Mouse (Mus musculus): Measurements from ENCODE around the gene Vmn1r79. TPM values are rescaled to one million over a fixed set of nuclear protein-coding genes. Genes with fewer than 3 reads are reported as not detected.
"Not testable (repeated sequence)": the region's sequence is repeated elsewhere in the genome, so short reads cannot be mapped to it uniquely, and the experiment has no call there.

Gene Vmn1r79
- not detected in 2 replicates for polyA plus RNA-seq (2014; fragmentation: Nextera tagmentation; extraction: Ambion mirVana)

DNA sequence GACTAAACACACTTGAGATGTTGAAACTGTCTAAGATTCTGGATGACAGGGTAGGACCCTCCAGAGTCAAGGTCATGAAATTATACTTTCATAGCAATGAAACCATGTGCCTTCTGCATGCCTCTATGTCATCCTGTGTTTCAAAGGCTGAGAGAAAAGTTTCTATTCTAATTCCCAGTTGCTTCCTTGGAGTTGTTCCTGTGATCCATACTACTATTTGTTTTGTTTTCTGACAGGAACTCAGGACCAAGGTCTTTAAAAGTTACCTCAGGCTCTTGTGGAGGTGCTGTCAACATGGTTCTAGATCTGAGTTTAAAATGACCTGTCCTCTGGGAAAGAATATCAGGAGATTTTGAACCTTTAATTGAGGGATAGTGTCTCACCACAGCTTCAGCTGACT is at the start of gene Vmn1r79:
TSS of gene Vmn1r79 (plus strand) at position 301 of the 400 bp plus-strand sequence.
- not testable (repeated sequence) for H3K27me3 ChIP-seq (ENCODE audit: control insufficient read depth, insufficient read depth, low read length); DNase-seq (ENCODE audit: low spot score, missing footprints); H3K27ac ChIP-seq (ENCODE audit: low read depth, low read length); H3K4me2 ChIP-seq; H3K36me3 ChIP-seq (ENCODE audit: control insufficient read depth, insufficient read depth, low read length); H3K9me3 ChIP-seq (ENCODE audit: control insufficient read depth, low read length); H3K9ac ChIP-seq (ENCODE audit: low read length); ATAC-seq (ENCODE audit: low FRiP score); H3K4me3 ChIP-seq (ENCODE audit: low read depth, low read length); H3K4me1 ChIP-seq (ENCODE audit: control insufficient read depth, insufficient read depth, low read length)

DNA sequence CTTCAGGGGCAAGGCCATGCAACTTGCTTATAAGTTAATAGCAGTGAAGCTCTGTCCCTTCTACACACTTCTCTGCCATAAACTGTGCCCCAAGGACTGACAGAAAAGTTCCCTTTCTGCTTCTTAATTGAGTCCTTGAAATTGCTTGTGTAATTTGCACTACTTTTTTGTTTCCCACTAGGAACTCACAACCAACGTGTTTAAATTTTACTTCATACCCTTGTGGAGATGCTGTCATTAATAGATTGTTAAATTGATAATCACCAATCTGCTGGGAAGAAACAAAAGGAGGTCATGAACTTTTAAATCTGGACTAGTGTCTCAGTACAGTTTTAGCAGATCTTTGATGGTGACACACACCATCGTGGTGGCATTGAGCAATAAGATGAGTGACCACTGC is 21.1 kb upstream of the Vmn1r79 start, which contains the start of gene Vmn1r78:
TSS of gene Vmn1r78 (plus strand) at position 301 of the 400 bp plus-strand sequence.
- no peaks in the 10 kb centered on the region for H3K4me1 ChIP-seq (ENCODE audit: control insufficient read depth, insufficient read depth, low read length)
- WGBS, result 57% methylated on average over 2 of the region's 2 CpGs
- no peak within 1 kb of the TSS for H3K27ac ChIP-seq (ENCODE audit: low read depth, low read length)
- no peak for DNase-seq (ENCODE audit: low spot score, missing footprints)
- H3K9me3 ChIP-seq (ENCODE audit: control insufficient read depth, low read length), result no peaks in the 10 kb centered on the region; the same call in 1 of the 2 replicates
- no peak within 1 kb of the TSS for H3K4me2 ChIP-seq
- no peak within 1 kb of the TSS for H3K9ac ChIP-seq (ENCODE audit: low read length)
- H3K4me3 ChIP-seq (ENCODE audit: low read depth, low read length), result no peak within 1 kb of the TSS
- H3K36me3 ChIP-seq (ENCODE audit: control insufficient read depth, insufficient read depth, low read length), result no peaks in the 10 kb centered on the region
- ATAC-seq (ENCODE audit: low FRiP score), result no peak
- no peaks in the 10 kb centered on the region for H3K27me3 ChIP-seq (ENCODE audit: control insufficient read depth, insufficient read depth, low read length)

DNA sequence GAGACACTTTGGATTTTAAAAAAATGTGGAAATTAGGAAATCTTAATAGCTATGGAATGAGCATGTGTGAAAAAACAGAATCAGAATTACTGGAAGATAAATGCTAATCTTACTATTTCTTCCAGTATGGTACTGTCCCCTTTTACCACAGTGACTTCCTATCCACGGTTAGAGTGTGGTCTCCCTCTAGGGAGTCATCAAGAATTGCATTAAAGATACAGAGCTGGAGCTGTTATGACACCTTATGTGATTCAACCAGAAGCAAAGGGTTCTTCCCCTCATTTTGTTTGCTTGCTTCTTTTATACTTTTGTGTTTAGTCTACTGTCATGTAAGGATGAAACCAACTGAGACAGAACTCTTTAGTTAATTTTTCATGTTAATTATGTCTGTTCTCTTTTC is 14.6 kb upstream of the Vmn1r79 start:
- H3K9me3 ChIP-seq (ENCODE audit: control insufficient read depth, low read length); H3K4me2 ChIP-seq; H3K27me3 ChIP-seq (ENCODE audit: control insufficient read depth, insufficient read depth, low read length); H3K4me3 ChIP-seq (ENCODE audit: low read depth, low read length); H3K9ac ChIP-seq (ENCODE audit: low read length); ATAC-seq (ENCODE audit: low FRiP score); H3K36me3 ChIP-seq (ENCODE audit: control insufficient read depth, insufficient read depth, low read length); H3K4me1 ChIP-seq (ENCODE audit: control insufficient read depth, insufficient read depth, low read length); H3K27ac ChIP-seq (ENCODE audit: low read depth, low read length); DNase-seq (ENCODE audit: low spot score, missing footprints): not testable (repeated sequence)
- 55% methylated on average over 1 of the region's 1 CpGs for whole genome bisulfite sequencing

DNA sequence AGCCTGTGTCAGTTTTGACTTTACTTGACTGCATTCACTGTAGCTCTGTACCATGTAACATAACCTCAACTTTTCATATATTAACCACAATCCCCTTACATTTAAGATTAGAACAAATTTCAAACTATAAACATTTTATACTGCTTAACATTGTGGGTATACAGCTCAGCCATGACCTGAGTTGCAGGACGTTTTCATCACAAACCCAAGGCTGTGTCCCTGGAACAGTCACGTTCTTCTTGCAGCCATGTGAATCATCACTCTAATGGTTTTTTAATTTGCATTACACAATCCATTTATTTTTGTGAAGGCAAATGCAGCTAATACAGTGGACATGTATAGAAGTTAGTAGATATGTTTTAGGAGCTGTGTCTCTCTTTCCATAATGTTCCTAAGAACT is 1.8 kb downstream of the Vmn1r79 start:
- not testable (repeated sequence) for ATAC-seq (ENCODE audit: low FRiP score); H3K27ac ChIP-seq (ENCODE audit: low read depth, low read length); H3K9ac ChIP-seq (ENCODE audit: low read length); H3K27me3 ChIP-seq (ENCODE audit: control insufficient read depth, insufficient read depth, low read length); DNase-seq (ENCODE audit: low spot score, missing footprints); H3K9me3 ChIP-seq (ENCODE audit: control insufficient read depth, low read length); H3K4me2 ChIP-seq; H3K4me1 ChIP-seq (ENCODE audit: control insufficient read depth, insufficient read depth, low read length); H3K4me3 ChIP-seq (ENCODE audit: low read depth, low read length); H3K36me3 ChIP-seq (ENCODE audit: control insufficient read depth, insufficient read depth, low read length)
- WGBS, result 63% methylated on average over 2 of the region's 2 CpGs

DNA sequence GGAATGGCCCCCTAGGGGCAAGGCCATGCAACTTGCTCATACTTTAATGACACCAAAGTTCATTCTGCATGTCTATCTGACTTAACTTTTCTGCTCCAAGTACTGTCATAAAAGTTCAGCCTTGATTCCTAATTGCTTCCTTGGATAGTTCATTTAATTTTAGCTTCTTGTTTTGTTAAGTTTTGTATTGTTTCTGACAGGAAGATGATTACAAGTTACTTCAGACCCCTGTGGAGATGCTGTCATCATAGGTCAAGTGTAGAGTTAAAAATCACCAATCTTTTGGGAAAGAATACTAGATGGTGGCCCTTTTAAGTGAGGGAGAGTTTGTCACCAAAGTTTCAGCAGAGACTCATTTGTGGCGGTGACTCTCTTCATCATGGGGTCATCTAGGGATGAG is 17.9 kb downstream of the Vmn1r79 start, which contains the start of gene Vmn1r80:
TSS of gene Vmn1r80 (plus strand) at position 301 of the 400 bp plus-strand sequence.
- no peaks in the 10 kb centered on the region for H3K36me3 ChIP-seq (ENCODE audit: control insufficient read depth, insufficient read depth, low read length)
- no peak within 1 kb of the TSS for H3K9ac ChIP-seq (ENCODE audit: low read length)
- 91% methylated on average over 1 of the region's 1 CpGs for WGBS
- ATAC-seq (ENCODE audit: low FRiP score) (no peak), DNase-seq (ENCODE audit: low spot score, missing footprints) (no peak)
- no peaks in the 10 kb centered on the region for H3K4me1 ChIP-seq (ENCODE audit: control insufficient read depth, insufficient read depth, low read length)
- H3K27me3 ChIP-seq (ENCODE audit: control insufficient read depth, insufficient read depth, low read length), result no peaks in the 10 kb centered on the region
- no peaks in the 10 kb centered on the region for H3K9me3 ChIP-seq (ENCODE audit: control insufficient read depth, low read length)
- no peak within 1 kb of the TSS for H3K27ac ChIP-seq (ENCODE audit: low read depth, low read length)
- H3K4me3 ChIP-seq (ENCODE audit: low read depth, low read length), result no peak within 1 kb of the TSS
- no peak within 1 kb of the TSS for H3K4me2 ChIP-seq

DNA sequence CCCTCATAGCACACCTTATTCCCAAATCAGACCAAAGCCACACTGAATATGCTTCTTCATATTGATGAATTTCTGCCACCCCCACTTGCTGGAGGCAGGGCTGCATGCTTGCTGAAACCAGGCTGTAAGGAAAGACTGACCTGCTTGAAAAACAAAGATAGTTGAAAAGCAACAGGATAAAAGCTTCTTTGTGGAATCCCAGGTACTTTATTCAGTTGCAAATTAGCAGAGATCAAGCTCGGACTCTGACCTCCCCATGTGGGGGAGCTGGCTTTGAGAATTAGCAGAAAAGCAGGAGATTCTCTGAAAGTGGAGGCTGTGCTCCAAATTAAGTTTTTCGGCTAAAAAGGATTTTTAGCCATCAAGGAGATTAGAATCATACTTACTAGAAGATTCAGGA is 33.1 kb downstream of the Vmn1r79 start:
- H3K4me1 ChIP-seq (ENCODE audit: control insufficient read depth, insufficient read depth, low read length), result no peaks in the 10 kb centered on the region
- H3K36me3 ChIP-seq (ENCODE audit: control insufficient read depth, insufficient read depth, low read length), result no peaks in the 10 kb centered on the region
- no peak overlapping the region for H3K4me2 ChIP-seq
- H3K27ac ChIP-seq (ENCODE audit: low read depth, low read length), result no peak overlapping the region
- no peaks in the 10 kb centered on the region for H3K9me3 ChIP-seq (ENCODE audit: control insufficient read depth, low read length)
- 58% methylated on average over 2 of the region's 2 CpGs for WGBS
- ATAC-seq (ENCODE audit: low FRiP score) (no peak), DNase-seq (ENCODE audit: low spot score, missing footprints) (no peak)
- H3K27me3 ChIP-seq (ENCODE audit: control insufficient read depth, insufficient read depth, low read length), result no peaks in the 10 kb centered on the region
- no peak overlapping the region for H3K4me3 ChIP-seq (ENCODE audit: low read depth, low read length)
- no peak overlapping the region for H3K9ac ChIP-seq (ENCODE audit: low read length)

Other genes starting within 250 kb of the Vmn1r79 start
- gene Vmn1r76, start 233.1 kb upstream of the Vmn1r79 start, polyA plus RNA-seq (2014; fragmentation: Nextera tagmentation; extraction: Ambion mirVana), result not detected in 2 replicates
- gene Vmn1r77, start 134.5 kb upstream of the Vmn1r79 start, polyA plus RNA-seq (2014; fragmentation: Nextera tagmentation; extraction: Ambion mirVana), result not detected in 2 replicates
- not detected in 2 replicates for gene Vmn1r78, start 21.0 kb upstream of the Vmn1r79 start, polyA plus RNA-seq (2014; fragmentation: Nextera tagmentation; extraction: Ambion mirVana)
- not detected in 2 replicates for gene Vmn1r80, start 18.0 kb downstream of the Vmn1r79 start, polyA plus RNA-seq (2014; fragmentation: Nextera tagmentation; extraction: Ambion mirVana)
- gene Vmn1r81, start 97.0 kb downstream of the Vmn1r79 start, polyA plus RNA-seq (2014; fragmentation: Nextera tagmentation; extraction: Ambion mirVana), result not detected in 2 replicates
- gene Vmn1r82, start 129.2 kb downstream of the Vmn1r79 start, polyA plus RNA-seq (2014; fragmentation: Nextera tagmentation; extraction: Ambion mirVana), result not detected in 2 replicates
- not detected in 2 replicates for gene Vmn1r83, start 158.2 kb downstream of the Vmn1r79 start, polyA plus RNA-seq (2014; fragmentation: Nextera tagmentation; extraction: Ambion mirVana)
- not detected in 2 replicates for gene Vmn1r84, start 198.0 kb downstream of the Vmn1r79 start, polyA plus RNA-seq (2014; fragmentation: Nextera tagmentation; extraction: Ambion mirVana)